Mouse (Mus musculus) layer of hippocampus, adult 2 months (tissue): ENCODE measurements around the gene BC052040. TPM values are rescaled to one million over a fixed set of nuclear protein-coding genes. Genes with fewer than 3 reads are reported as not detected.

Experiments
- DNase-seq, 2 experiments: peaks; one replicate each; pipeline ENCODE4 v3.0.0; 2022; ENCODE audit warnings: low spot score in 2 of 2
- H3K27ac ChIP-seq: fragments of 200-600 bp; 2 replicates; pipeline ENCODE4 v1.8.1; 2022
- H3K4me3 ChIP-seq: fragments of 200-600 bp; 2 replicates; pipeline ENCODE4 v1.8.1; 2022; ENCODE audit warnings: mild to moderate bottlenecking
- CTCF ChIP-seq: fragments of 200-600 bp; conservative IDR thresholded peaks from 2 replicates; pipeline ENCODE4 v1.8.1; 2022; ENCODE audit warnings: antibody characterized with exemption, mild to moderate bottlenecking, moderate library complexity
- microRNA-seq, 2 experiments: library from miRNA; unstranded; fragments of <30 nt; microRNA quantifications; one replicate each; pipeline ENCODE4 v1.2.0; 2021
- total RNA-seq, 2 experiments: library from RNA; stranded (reverse); gene quantifications; 2 replicates each; pipeline ENCODE4 v1.2.3; 2021

BC052040 gene
- total RNA-seq, 2 experiments from 2014 or later, result 6.5 to 7.6 TPM

DNA sequence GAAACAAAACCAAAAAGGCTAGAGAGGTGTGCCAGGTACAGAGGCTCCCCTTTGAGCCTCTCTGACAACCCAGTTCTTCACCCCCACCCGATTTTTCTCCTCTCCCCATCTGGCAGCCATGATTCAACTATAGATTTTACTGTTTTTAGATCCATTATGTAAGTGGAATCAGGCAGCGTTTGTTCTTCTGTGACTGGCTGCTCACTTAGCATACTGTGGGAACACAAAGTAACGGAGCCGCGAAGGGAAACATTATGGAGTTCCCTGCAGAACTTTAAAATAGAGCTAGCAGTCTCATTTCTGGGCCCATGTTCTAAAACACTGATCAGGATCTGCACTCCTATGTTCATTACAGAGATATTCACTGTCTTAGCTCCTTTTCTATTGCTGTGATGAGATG, 240.8 kb downstream of the BC052040 start:
- DNase-seq, result peak; percentile 34 to 53
- Histone ChIP-seq H3K27ac (no peak overlapping the region), H3K4me3 (no peak overlapping the region)
- TF ChIP-seq CTCF, result no peak

Small RNAs within 50 kb of the gene (microRNA-seq; reads per million reads assigned to microRNA genes)
- gene Mir1951, result 0 reads per million in 2 experiments
